Mouse (Mus musculus) heart, postnatal 10 days (tissue): ENCODE results near the gene Ube2d1. TPM values are rescaled to one million over a fixed set of nuclear protein-coding genes. Genes with fewer than 3 reads are reported as not detected.

Source experiments
- DNase-seq, 2 experiments: peaks; one replicate each; pipeline ENCODE4 v3.0.0; 2021
- intact Hi-C: fragments of 180-260 bp; cut with DNase I; formaldehyde crosslinking; loops from one replicate; pipeline ENCODE4 v1.15.1; 2025
- total RNA-seq, 2 experiments: library from RNA; stranded (reverse); gene quantifications; 2 replicates each; pipeline ENCODE4 v1.2.3; 2021

Gene Ube2d1
- total RNA-seq, 2 experiments from 2014 or later: 40.9 to 47.6 TPM

GRCm38 (mm10) chr10:71237516-71238239 is 47.4 kb downstream of the Ube2d1 start:
- peak; percentile 96 to 97 for DNase-seq
- intact Hi-C loops: loop anchor here (2.0 kb wide), 1 partner anchor 47 kb away; the partner anchor contains the start of gene Ube2d1

DNA sequence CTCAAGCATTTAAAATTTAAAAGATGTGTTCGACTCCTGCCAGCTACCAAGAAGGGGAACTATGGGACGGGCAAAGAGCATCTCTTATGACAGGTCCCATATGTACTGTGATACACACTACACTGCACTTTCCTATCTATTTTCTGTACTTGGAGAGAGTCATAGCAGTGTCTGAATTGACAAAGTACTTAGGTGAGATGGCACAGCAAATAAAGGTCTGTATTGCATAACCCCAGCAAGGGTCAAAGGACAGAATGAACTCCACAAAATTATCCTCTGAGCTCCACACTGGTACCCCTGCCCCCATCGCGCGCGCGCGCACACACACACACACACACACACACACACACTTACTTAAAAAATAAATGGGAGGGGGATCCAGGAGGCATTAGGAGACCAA is 51.0 kb downstream of the Ube2d1 start:
- DNase-seq: no peak
- intact Hi-C loops: no loop called here

DNA sequence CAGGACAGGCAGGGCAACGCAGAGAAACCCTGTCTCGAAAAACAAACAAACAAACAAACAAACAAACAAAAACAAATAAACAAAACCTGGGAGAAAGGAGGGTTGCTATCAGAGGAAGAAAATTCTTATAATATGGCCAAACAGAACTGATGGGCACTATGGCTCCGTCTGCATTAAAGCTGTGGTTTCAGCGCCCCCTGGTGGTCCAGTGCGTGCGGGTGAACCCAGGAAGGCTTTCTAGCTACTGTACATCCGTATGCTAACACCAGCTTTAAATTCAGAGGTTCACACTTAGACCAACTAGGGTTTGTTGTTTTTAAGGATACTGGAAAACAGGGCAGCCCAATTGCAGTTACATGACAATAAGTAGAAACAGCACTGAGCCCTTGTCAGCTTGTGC is 59.2 kb downstream of the Ube2d1 start:
- intact Hi-C loops: no loop called here
- DNase-seq: peak; percentile 83 to 93

DNA sequence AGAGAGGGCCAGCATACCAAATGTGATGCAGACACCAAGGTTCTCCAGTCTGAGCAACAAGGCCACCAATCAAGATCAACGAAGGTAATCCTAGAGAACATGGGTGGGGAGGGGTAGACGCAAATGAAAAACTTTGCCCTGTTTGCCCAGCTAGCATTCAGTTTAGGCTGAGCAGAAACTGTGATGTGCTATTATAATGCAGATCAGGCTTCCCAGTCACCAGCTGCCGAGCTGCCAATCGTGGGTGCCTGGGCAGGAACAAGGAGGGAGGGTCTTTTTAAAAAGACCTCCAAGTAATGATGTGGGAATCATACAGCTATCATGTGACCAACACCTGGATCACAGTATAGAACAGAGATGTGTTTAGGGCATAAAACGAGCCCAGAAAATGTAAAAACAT is 62.0 kb downstream of the Ube2d1 start:
- intact Hi-C loops: no loop called here
- no peak for DNase-seq

- no peak for DNase-seq
- intact Hi-C loops: no loop called here
Observed at GRCm38 (mm10) chr10:71222639-71223038, 62.4 kb downstream of the Ube2d1 start.

- intact Hi-C loops: loop anchor here (5.0 to 10.0 kb wide), 5 partner anchors 256 to 901 kb away; no protein-coding TSS in a partner anchor
- peak; percentile 86 to 91 for DNase-seq
Observed at GRCm38 (mm10) chr10:71218228-71218892, 66.7 kb downstream of the Ube2d1 start.

- DNase-seq: no peak
- intact Hi-C loops: loop anchor here (2.0 to 10.0 kb wide), 6 partner anchors 254 to 899 kb away; no protein-coding TSS in a partner anchor
Observed at GRCm38 (mm10) chr10:71215996-71216395, 69.1 kb downstream of the Ube2d1 start.

Other genes starting within 250 kb of the Ube2d1 start
- 10 to 100 TPM; 33.6 to 36.8 TPM for gene Bicc1, start 125.6 kb downstream of the Ube2d1 start, total RNA-seq
- 10 to 100 TPM; 52.3 to 58.0 TPM for gene Tfam, start 47.0 kb downstream of the Ube2d1 start, total RNA-seq
- 100 to 1,000 TPM; 236 to 244 TPM for gene Cisd1, start 59.7 kb upstream of the Ube2d1 start, total RNA-seq
- gene Ipmk, start 62.5 kb upstream of the Ube2d1 start, total RNA-seq: 10 to 100 TPM; 14.9 to 15.0 TPM